Mouse (Mus musculus) forebrain, embryonic 13.5 days (tissue): ENCODE measurements around the gene Clec12a. TPM values are rescaled to one million over a fixed set of nuclear protein-coding genes. Genes with fewer than 3 reads are reported as not detected.
"Not testable (repeated sequence)": the region's sequence is repeated elsewhere in the genome, so short reads cannot be mapped to it uniquely, and the experiment has no call there.

Experiments used
- ATAC-seq: fragments of 200-750 bp; cut with Nextera tagmentation; 2 replicates; pipeline ENCODE4 v1.8.0; 2017
- H3K27ac ChIP-seq: fragments of 300-500 bp; sonication (generic); 2 replicates; pipeline ENCODE4 v1.5.1; 2015; ENCODE audit warnings: inconsistent platforms, mild to moderate bottlenecking, moderate library complexity
- H3K27me3 ChIP-seq: fragments of 300-500 bp; sonication (generic); 2 replicates; pipeline ENCODE4 v1.6.1; 2015; ENCODE audit warnings: mild to moderate bottlenecking, inconsistent platforms
- H3K36me3 ChIP-seq: fragments of 300-500 bp; sonication (generic); 2 replicates; pipeline ENCODE4 v1.6.1; 2015; ENCODE audit warnings: mild to moderate bottlenecking, inconsistent platforms; ENCODE audit not compliant: poor library complexity, severe bottlenecking
- H3K4me1 ChIP-seq: fragments of 300-500 bp; sonication (generic); 2 replicates; pipeline ENCODE4 v1.6.1; 2015; ENCODE audit warnings: inconsistent platforms
- H3K4me2 ChIP-seq: fragments of 300-500 bp; sonication (generic); 2 replicates; pipeline ENCODE4 v1.6.1; 2015; ENCODE audit warnings: inconsistent platforms, mild to moderate bottlenecking, moderate library complexity
- H3K4me3 ChIP-seq: fragments of 300-500 bp; sonication (generic); 2 replicates; pipeline ENCODE4 v1.5.1; 2015; ENCODE audit warnings: mild to moderate bottlenecking, inconsistent platforms
- H3K9ac ChIP-seq: fragments of 300-500 bp; sonication (generic); 2 replicates; pipeline ENCODE4 v1.6.1; 2015; ENCODE audit warnings: mild to moderate bottlenecking, inconsistent platforms
- H3K9me3 ChIP-seq: fragments of 300-500 bp; sonication (generic); replicated peaks from 2 replicates; pipeline ENCODE4 v1.6.1; 2016; ENCODE audit warnings: inconsistent platforms
- WGBS: fragments of 180-500 bp; shearing (Covaris S2); methylation state at CpG from one replicate; pipeline ENCODE4 v1.1.7; 2015; 5-methylcytosine and 5-hydroxymethylcytosine counted together
- polyA plus RNA-seq: library from polyadenylated mRNA; unstranded; fragments of >200 nt; fragmentation: Nextera tagmentation; extraction: Ambion mirVana; gene quantifications from 2 replicates; pipeline ENCODE4 v1.2.1, GENCODE M21; 2015

The Clec12a gene
- 0.06 and 0.13 TPM in 2 replicates for polyA plus RNA-seq

- H3K9me3 ChIP-seq, H3K27ac ChIP-seq, H3K36me3 ChIP-seq, H3K4me1 ChIP-seq, H3K4me2 ChIP-seq, H3K9ac ChIP-seq, ATAC-seq, H3K4me3 ChIP-seq, H3K27me3 ChIP-seq: not testable (repeated sequence)
- WGBS, result 78% methylated on average over 4 of the region's 4 CpGs
Observed at GRCm38 (mm10) chr6:129342391-129342790, at the start of gene Clec12a. Clec12a (plus strand) TSS chr6:129342691.

- 86% methylated on average over 1 of the region's 1 CpGs for WGBS
Observed at GRCm38 (mm10) chr6:129304180-129304579, 38.3 kb upstream of the Clec12a start.

GRCm38 (mm10) chr6:129312499-129312898, 30.0 kb upstream of the Clec12a start:
- no peak overlapping the region for H3K4me2 ChIP-seq
- no peaks in the 10 kb centered on the region for H3K4me1 ChIP-seq
- H3K27me3 ChIP-seq, result no peaks in the 10 kb centered on the region
- H3K36me3 ChIP-seq, result no peaks in the 10 kb centered on the region
- WGBS, result 87% methylated on average over 3 of the region's 3 CpGs
- ATAC-seq, result no peak
- no peak overlapping the region for H3K27ac ChIP-seq
- no peak overlapping the region for H3K9ac ChIP-seq
- no peak overlapping the region for H3K4me3 ChIP-seq
- H3K9me3 ChIP-seq, result no peaks in the 10 kb centered on the region

More at GRCm38 (mm10) chr6:129304180-129304579, 38.3 kb upstream of the Clec12a start:
- no peak overlapping the region for H3K4me3 ChIP-seq
- no peaks in the 10 kb centered on the region for H3K27me3 ChIP-seq
- no peak for ATAC-seq
- no peak overlapping the region for H3K27ac ChIP-seq
- H3K9me3 ChIP-seq, result no peaks in the 10 kb centered on the region
- H3K9ac ChIP-seq, result no peak overlapping the region
- no peak overlapping the region for H3K4me2 ChIP-seq
- H3K36me3 ChIP-seq, result no peaks in the 10 kb centered on the region
- no peaks in the 10 kb centered on the region for H3K4me1 ChIP-seq

- 85% methylated on average over 3 of the region's 3 CpGs for WGBS
- no peaks in the 10 kb centered on the region for H3K27me3 ChIP-seq
Observed at GRCm38 (mm10) chr6:129314655-129315168, 27.8 kb upstream of the Clec12a start.

GRCm38 (mm10) chr6:129315698-129316097, 26.8 kb upstream of the Clec12a start:
- Histone ChIP-seq H3K27ac (no peak overlapping the region), H3K9me3 (no peaks in the 10 kb centered on the region), H3K27me3 (no peaks in the 10 kb centered on the region), H3K4me3 (no peak overlapping the region), H3K4me2 (no peak overlapping the region), H3K9ac (no peak overlapping the region), H3K4me1 (no peaks in the 10 kb centered on the region), H3K36me3 (no peaks in the 10 kb centered on the region)
- ATAC-seq, result no peak
- 82% methylated on average over 1 of the region's 1 CpGs for WGBS

More at GRCm38 (mm10) chr6:129314655-129315168, 27.8 kb upstream of the Clec12a start:
- H3K4me2 ChIP-seq, result no peak overlapping the region
- no peak for ATAC-seq
- H3K9me3 ChIP-seq, result no peaks in the 10 kb centered on the region
- H3K36me3 ChIP-seq, result no peaks in the 10 kb centered on the region
- H3K4me3 ChIP-seq, result no peak overlapping the region
- H3K4me1 ChIP-seq, result no peaks in the 10 kb centered on the region
- H3K27ac ChIP-seq, result no peak overlapping the region
- H3K9ac ChIP-seq, result no peak overlapping the region

- ATAC-seq, result no peak
- no peak overlapping the region for H3K4me3 ChIP-seq
- H3K27me3 ChIP-seq, result no peaks in the 10 kb centered on the region
- no peak overlapping the region for H3K9ac ChIP-seq
- H3K36me3 ChIP-seq, result no peaks in the 10 kb centered on the region
- H3K9me3 ChIP-seq, result no peaks in the 10 kb centered on the region
- H3K4me1 ChIP-seq, result no peaks in the 10 kb centered on the region
- 81% methylated on average over 2 of the region's 2 CpGs for WGBS
- H3K27ac ChIP-seq, result no peak overlapping the region
- no peak overlapping the region for H3K4me2 ChIP-seq
Observed at GRCm38 (mm10) chr6:129316463-129316862, 26.0 kb upstream of the Clec12a start.

- Histone ChIP-seq H3K27me3 (no peaks in the 10 kb centered on the region), H3K4me2 (no peak overlapping the region), H3K4me3 (no peak overlapping the region), H3K4me1 (no peaks in the 10 kb centered on the region), H3K9me3 (no peaks in the 10 kb centered on the region), H3K36me3 (no peaks in the 10 kb centered on the region), H3K27ac (no peak overlapping the region), H3K9ac (no peak overlapping the region)
- WGBS, result 52% methylated on average over 1 of the region's 1 CpGs
- no peak for ATAC-seq
Observed at GRCm38 (mm10) chr6:129318395-129318794, 24.1 kb upstream of the Clec12a start.

- no peaks in the 10 kb centered on the region for H3K4me1 ChIP-seq
- no peak overlapping the region for H3K4me3 ChIP-seq
- no peak for ATAC-seq
- no peak overlapping the region for H3K27ac ChIP-seq
- WGBS, result 76% methylated on average over 4 of the region's 4 CpGs
- no peak overlapping the region for H3K4me2 ChIP-seq
- H3K27me3 ChIP-seq, result no peaks in the 10 kb centered on the region
- no peaks in the 10 kb centered on the region for H3K36me3 ChIP-seq
- no peak overlapping the region for H3K9ac ChIP-seq
- no peaks in the 10 kb centered on the region for H3K9me3 ChIP-seq
Observed at GRCm38 (mm10) chr6:129319331-129319730, 23.2 kb upstream of the Clec12a start.

- ATAC-seq, result no peak
- H3K9me3 ChIP-seq, result no peaks in the 10 kb centered on the region
- WGBS, result 82% methylated on average over 1 of the region's 1 CpGs
Observed at GRCm38 (mm10) chr6:129326016-129326415, 16.5 kb upstream of the Clec12a start.

GRCm38 (mm10) chr6:129326568-129327150, 15.8 kb upstream of the Clec12a start:
- Histone ChIP-seq H3K4me2 (no peak overlapping the region), H3K27ac (no peak overlapping the region), H3K9ac (no peak overlapping the region), H3K27me3 (no peaks in the 10 kb centered on the region), H3K36me3 (no peaks in the 10 kb centered on the region), H3K4me3 (no peak overlapping the region), H3K4me1 (no peaks in the 10 kb centered on the region), H3K9me3 (no peaks in the 10 kb centered on the region)
- ATAC-seq, result no peak
- 74% methylated on average over 13 of the region's 13 CpGs for WGBS

More at GRCm38 (mm10) chr6:129326016-129326415, 16.5 kb upstream of the Clec12a start:
- Histone ChIP-seq H3K9ac (no peak overlapping the region), H3K4me3 (no peak overlapping the region), H3K4me1 (no peaks in the 10 kb centered on the region), H3K36me3 (no peaks in the 10 kb centered on the region), H3K4me2 (no peak overlapping the region), H3K27ac (no peak overlapping the region), H3K27me3 (no peaks in the 10 kb centered on the region)

- no peak within 1 kb of the TSS for H3K4me3 ChIP-seq
- H3K4me2 ChIP-seq, result no peak within 1 kb of the TSS
- no peaks in the 10 kb centered on the region for H3K36me3 ChIP-seq
- WGBS, result 66% methylated on average over 11 of the region's 11 CpGs
- no peak within 1 kb of the TSS for H3K27ac ChIP-seq
- H3K9me3 ChIP-seq, result no peaks in the 10 kb centered on the region
- no peaks in the 10 kb centered on the region for H3K27me3 ChIP-seq
- H3K4me1 ChIP-seq, result no peaks in the 10 kb centered on the region
- no peak for ATAC-seq
- H3K9ac ChIP-seq, result no peak within 1 kb of the TSS
Observed at GRCm38 (mm10) chr6:129331610-129332009, 10.9 kb upstream of the Clec12a start, which contains the start of gene 4922502D21Rik. 4922502D21Rik (minus strand) TSS chr6:129331796.

- no peaks in the 10 kb centered on the region for H3K4me1 ChIP-seq
- peak; percentile 79 for ATAC-seq
- H3K27ac ChIP-seq, result no peak overlapping the region
- H3K4me2 ChIP-seq, result peak overlapping the region; percentile 10; the same call in 1 of the 2 replicates
- no peaks in the 10 kb centered on the region for H3K9me3 ChIP-seq
- H3K36me3 ChIP-seq, result no peaks in the 10 kb centered on the region
- H3K27me3 ChIP-seq, result no peaks in the 10 kb centered on the region
- no peak overlapping the region for H3K9ac ChIP-seq
- no peak overlapping the region for H3K4me3 ChIP-seq
- whole genome bisulfite sequencing, result 38% methylated on average over 11 of the region's 11 CpGs
Observed at GRCm38 (mm10) chr6:129333674-129334078, 8.8 kb upstream of the Clec12a start.

GRCm38 (mm10) chr6:129337751-129338150, 4.7 kb upstream of the Clec12a start:
- no peaks in the 10 kb centered on the region for H3K27me3 ChIP-seq
- H3K4me2 ChIP-seq, result no peak overlapping the region
- H3K4me3 ChIP-seq, result no peak overlapping the region
- no peaks in the 10 kb centered on the region for H3K4me1 ChIP-seq
- H3K36me3 ChIP-seq, result no peaks in the 10 kb centered on the region
- ATAC-seq, result no peak
- WGBS, result 79% methylated on average over 1 of the region's 1 CpGs
- H3K9me3 ChIP-seq, result no peaks in the 10 kb centered on the region
- no peak overlapping the region for H3K9ac ChIP-seq
- no peak overlapping the region for H3K27ac ChIP-seq
